Mouse (Mus musculus) midbrain, embryonic 13.5 days (tissue): ENCODE results near the gene Tex44. TPM values are rescaled to one million over a fixed set of nuclear protein-coding genes. Genes with fewer than 3 reads are reported as not detected.
"Not testable (repeated sequence)": the region's sequence is repeated elsewhere in the genome, so short reads cannot be mapped to it uniquely, and the experiment has no call there.

Source experiments
- ATAC-seq: fragments of 200-750 bp; cut with Nextera tagmentation; 2 replicates; pipeline ENCODE4 v1.8.0; 2017; ENCODE audit warnings: mild to moderate bottlenecking, moderate TSS enrichment, moderate library complexity
- H3K27ac ChIP-seq: fragments of 300-500 bp; sonication (generic); 2 replicates; pipeline ENCODE4 v1.5.1; 2015; ENCODE audit warnings: inconsistent platforms, mild to moderate bottlenecking, moderate library complexity
- H3K27me3 ChIP-seq: fragments of 300-500 bp; sonication (generic); 2 replicates; pipeline ENCODE4 v1.6.1; 2015; ENCODE audit warnings: mild to moderate bottlenecking, inconsistent platforms
- H3K36me3 ChIP-seq: fragments of 300-500 bp; sonication (generic); 2 replicates; pipeline ENCODE4 v1.6.1; 2015; ENCODE audit warnings: mild to moderate bottlenecking, inconsistent platforms
- H3K4me1 ChIP-seq: fragments of 300-500 bp; sonication (generic); replicated peaks from 2 replicates; pipeline ENCODE4 v1.6.1; 2015; ENCODE audit warnings: inconsistent platforms
- H3K4me2 ChIP-seq: fragments of 300-500 bp; sonication (generic); replicated peaks from 2 replicates; pipeline ENCODE4 v1.6.1; 2015; ENCODE audit warnings: moderate library complexity, mild to moderate bottlenecking, inconsistent platforms
- H3K4me3 ChIP-seq: fragments of 300-500 bp; sonication (generic); replicated peaks from 2 replicates; pipeline ENCODE4 v1.5.1; 2015; ENCODE audit warnings: mild to moderate bottlenecking, inconsistent platforms
- H3K9ac ChIP-seq: fragments of 300-500 bp; sonication (generic); replicated peaks from 2 replicates; pipeline ENCODE4 v1.6.1; 2015; ENCODE audit warnings: mild to moderate bottlenecking, inconsistent platforms
- H3K9me3 ChIP-seq: fragments of 300-500 bp; sonication (generic); 2 replicates; pipeline ENCODE4 v1.6.1; 2016; ENCODE audit warnings: mild to moderate bottlenecking, inconsistent platforms
- WGBS: fragments of 180-500 bp; shearing (Covaris S2); methylation state at CpG from one replicate; pipeline ENCODE4 v1.1.7; 2015; 5-methylcytosine and 5-hydroxymethylcytosine counted together
- polyA plus RNA-seq: library from polyadenylated mRNA; unstranded; fragments of >200 nt; fragmentation: Nextera tagmentation; extraction: Ambion mirVana; gene quantifications from 2 replicates; pipeline ENCODE4 v1.2.1, GENCODE M21; 2015

The Tex44 gene
- polyA plus RNA-seq, 1 experiment from 2014 or later, result not detected

- no peak overlapping the region for H3K4me2 ChIP-seq
- no peak overlapping the region for H3K4me3 ChIP-seq
- ATAC-seq, result no peak
- H3K27ac ChIP-seq, result no peak overlapping the region
- no peaks in the 10 kb centered on the region for H3K4me1 ChIP-seq
- H3K27me3 ChIP-seq, result no peaks in the 10 kb centered on the region
- no peaks in the 10 kb centered on the region for H3K36me3 ChIP-seq
- H3K9ac ChIP-seq, result no peak overlapping the region
- H3K9me3 ChIP-seq, result peaks cover 5% of the 10 kb centered on the region; the same call in 1 of the 2 replicates
- 77% methylated on average over 13 of the region's 13 CpGs for WGBS
Observed at GRCm38 (mm10) chr1:86456892-86457581, 30.9 kb downstream of the Tex44 start.

- Histone ChIP-seq H3K36me3 (no peaks in the 10 kb centered on the region), H3K9me3 (peaks cover 5% of the 10 kb centered on the region; the same call in 1 of the 2 replicates), H3K9ac (no peak overlapping the region), H3K4me3 (no peak overlapping the region), H3K27ac (no peak overlapping the region), H3K27me3 (no peaks in the 10 kb centered on the region), H3K4me1 (peaks cover under 1% of the 10 kb centered on the region; the same call in 1 of the 2 replicates), H3K4me2 (no peak overlapping the region)
- 83% methylated on average over 4 of the region's 4 CpGs for WGBS
- ATAC-seq, result no peak
Observed at GRCm38 (mm10) chr1:86459371-86459770, 33.2 kb downstream of the Tex44 start.

GRCm38 (mm10) chr1:86464223-86464874 lies 38.2 kb downstream of the Tex44 start:
- no peak overlapping the region for H3K9ac ChIP-seq
- no peak for ATAC-seq

GRCm38 (mm10) chr1:86464875-86465224 lies 38.7 kb downstream of the Tex44 start:
- peak overlapping the region; percentile 74 for H3K27ac ChIP-seq
- H3K9me3 ChIP-seq, result peaks cover 5% of the 10 kb centered on the region; the same call in 1 of the 2 replicates
- no peaks in the 10 kb centered on the region for H3K27me3 ChIP-seq
- H3K4me2 ChIP-seq, result no peak overlapping the region
- no peak overlapping the region for H3K4me3 ChIP-seq
- ATAC-seq, result no peak
- peaks cover 6% of the 10 kb centered on the region for H3K4me1 ChIP-seq
- H3K36me3 ChIP-seq, result no peaks in the 10 kb centered on the region
- no peak overlapping the region for H3K9ac ChIP-seq
- 46% methylated on average over 4 of the region's 4 CpGs for WGBS

More at GRCm38 (mm10) chr1:86464223-86464874, 38.2 kb downstream of the Tex44 start:
- WGBS, result 39% methylated on average over 9 of the region's 9 CpGs
- H3K4me1 ChIP-seq, result peaks cover 6% of the 10 kb centered on the region
- H3K4me3 ChIP-seq, result no peak overlapping the region
- H3K36me3 ChIP-seq, result no peaks in the 10 kb centered on the region
- H3K27ac ChIP-seq, result peak overlapping the region; percentile 74
- no peaks in the 10 kb centered on the region for H3K27me3 ChIP-seq
- peaks cover 5% of the 10 kb centered on the region; the same call in 1 of the 2 replicates for H3K9me3 ChIP-seq
- H3K4me2 ChIP-seq, result no peak overlapping the region

GRCm38 (mm10) chr1:86467416-86467815 lies 41.3 kb downstream of the Tex44 start:
- H3K27ac ChIP-seq, result no peak overlapping the region
- WGBS, result 89% methylated on average over 8 of the region's 8 CpGs
- no peaks in the 10 kb centered on the region for H3K9me3 ChIP-seq
- H3K36me3 ChIP-seq, result no peaks in the 10 kb centered on the region
- H3K27me3 ChIP-seq, result no peaks in the 10 kb centered on the region
- peaks cover 13% of the 10 kb centered on the region for H3K4me1 ChIP-seq
- no peak overlapping the region for H3K9ac ChIP-seq
- no peak for ATAC-seq
- H3K4me2 ChIP-seq, result no peak overlapping the region
- H3K4me3 ChIP-seq, result no peak overlapping the region

GRCm38 (mm10) chr1:86469876-86470275 lies 43.7 kb downstream of the Tex44 start:
- peaks cover 9% of the 10 kb centered on the region for H3K4me1 ChIP-seq
- no peaks in the 10 kb centered on the region for H3K9me3 ChIP-seq
- H3K27me3 ChIP-seq, result no peaks in the 10 kb centered on the region
- H3K9ac ChIP-seq, result no peak overlapping the region
- H3K4me3 ChIP-seq, result no peak overlapping the region
- WGBS, result 99% methylated on average over 4 of the region's 4 CpGs
- ATAC-seq, result no peak
- no peaks in the 10 kb centered on the region for H3K36me3 ChIP-seq
- H3K27ac ChIP-seq, result no peak overlapping the region
- no peak overlapping the region for H3K4me2 ChIP-seq

GRCm38 (mm10) chr1:86470519-86471181 lies 44.5 kb downstream of the Tex44 start:
- H3K9ac ChIP-seq, result no peak overlapping the region
- no peaks in the 10 kb centered on the region for H3K27me3 ChIP-seq

GRCm38 (mm10) chr1:86471504-86471961 lies 45.4 kb downstream of the Tex44 start:
- H3K4me3 ChIP-seq, H3K36me3 ChIP-seq, H3K9ac ChIP-seq, H3K4me2 ChIP-seq, H3K4me1 ChIP-seq, H3K27ac ChIP-seq, H3K9me3 ChIP-seq, H3K27me3 ChIP-seq, ATAC-seq: not testable (repeated sequence)
- 72% methylated on average over 11 of the region's 11 CpGs for WGBS

More at GRCm38 (mm10) chr1:86470519-86471181, 44.5 kb downstream of the Tex44 start:
- Histone ChIP-seq H3K4me3 (no peak overlapping the region), H3K4me1 (peaks cover 8% of the 10 kb centered on the region), H3K36me3 (no peaks in the 10 kb centered on the region), H3K9me3 (no peaks in the 10 kb centered on the region), H3K4me2 (no peak overlapping the region), H3K27ac (no peak overlapping the region)
- ATAC-seq, result 0 out of 2 replicates have a peak, but pooled peaks have one; percentile 30
- 82% methylated on average over 12 of the region's 12 CpGs for WGBS

GRCm38 (mm10) chr1:86472197-86472952 lies 46.2 kb downstream of the Tex44 start:
- Histone ChIP-seq H3K27me3 (no peaks in the 10 kb centered on the region), H3K4me1 (peaks cover 8% of the 10 kb centered on the region), H3K36me3 (no peaks in the 10 kb centered on the region), H3K9me3 (no peaks in the 10 kb centered on the region), H3K4me3 (peak overlapping the region; percentile 14), H3K9ac (peak overlapping the region; percentile 55), H3K4me2 (peak overlapping the region; percentile 46), H3K27ac (peak overlapping the region; percentile 30; the same call in 1 of the 2 replicates)
- 24% methylated on average over 31 of the region's 31 CpGs for whole genome bisulfite sequencing
- ATAC-seq, result peak; percentile 65; the same call in 1 of the 2 replicates

- 96% methylated on average over 18 of the region's 18 CpGs for WGBS
- Histone ChIP-seq H3K4me3 (no peak overlapping the region), H3K9me3 (no peaks in the 10 kb centered on the region), H3K27ac (no peak overlapping the region), H3K4me1 (peaks cover 8% of the 10 kb centered on the region), H3K4me2 (no peak overlapping the region), H3K9ac (no peak overlapping the region), H3K36me3 (no peaks in the 10 kb centered on the region), H3K27me3 (no peaks in the 10 kb centered on the region)
- ATAC-seq, result no peak
Observed at GRCm38 (mm10) chr1:86473109-86473760, 47.1 kb downstream of the Tex44 start.
